Mouse (Mus musculus): ENCODE measurements around the gene Matn4.

GRCm38 (mm10) chr2:164423464-164423863 lies 18.5 kb upstream of the Matn4 start:
- TF ChIP-seq POLR2A (IDR thresholded peaks at IDR 0.05; ENCODE audit: low read depth, low read length) (no peak), CTCF (conservative IDR thresholded peaks at IDR 0.05; ENCODE audit: insufficient read depth, insufficient read length, low read depth, low read length) (no peak)

All from kidney, adult 2 months (tissue).